Mouse (Mus musculus): ENCODE results near the gene Fgr. TPM values are rescaled to one million over a fixed set of nuclear protein-coding genes. Genes with fewer than 3 reads are reported as not detected.

Gene Fgr
- polyA plus RNA-seq, 1 experiment: not detected

DNA sequence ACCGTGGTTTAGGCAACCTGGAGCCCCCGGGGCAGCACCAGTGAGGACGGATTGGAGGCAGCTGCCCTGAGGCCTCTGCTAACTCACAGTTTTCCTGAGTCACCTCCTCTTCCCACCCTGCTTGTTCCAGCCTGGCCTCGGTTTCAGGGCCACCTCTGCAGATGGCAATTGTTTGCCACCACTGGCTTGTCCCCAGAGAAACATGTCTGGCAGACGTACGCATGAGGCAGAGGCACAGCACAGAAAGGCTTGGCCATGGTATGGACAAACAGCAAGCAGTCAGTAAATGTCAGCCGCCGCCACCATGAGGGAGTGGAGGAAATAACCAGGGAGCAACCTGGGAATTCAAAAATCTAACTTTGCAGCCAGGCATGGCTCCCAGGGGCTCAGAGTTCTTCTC is 30.8 kb upstream of the Fgr start:
- no peak overlapping the region for H3K4me3 ChIP-seq (ENCODE audit: insufficient read depth, low read depth, low read length)
- peaks cover 36% of the 10 kb centered on the region for H3K4me1 ChIP-seq (ENCODE audit: control insufficient read depth, insufficient read depth, low read length)
- H3K27ac ChIP-seq (ENCODE audit: insufficient read depth, low read depth, low read length): no peak overlapping the region
- WGBS: 72% methylated on average over 8 of the region's 8 CpGs
- TF ChIP-seq POLR2A (IDR thresholded peaks at IDR 0.05; ENCODE audit: insufficient read depth, low read depth, low read length) (no peak), CTCF (IDR thresholded peaks at IDR 0.05; ENCODE audit: insufficient read depth, low read depth, low read length) (no peak)

DNA sequence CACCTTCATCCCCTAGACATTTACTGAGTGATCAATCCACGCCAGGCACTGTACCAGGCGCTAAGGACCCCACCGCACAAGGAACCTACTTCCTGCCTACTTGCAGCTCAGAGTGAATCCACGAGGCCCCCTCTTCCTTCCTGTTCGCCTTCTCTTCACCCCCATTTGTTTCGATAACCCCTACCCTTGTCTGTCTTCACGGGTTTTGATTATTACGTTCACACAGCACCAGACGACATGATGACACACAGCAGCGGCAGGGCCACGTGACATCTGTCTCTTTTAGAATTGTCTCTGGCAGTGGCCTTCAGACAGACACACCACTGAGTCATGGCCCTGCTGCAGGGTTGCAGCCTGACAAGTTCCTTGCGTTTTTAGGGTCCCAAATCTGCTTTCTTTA is 29.8 kb upstream of the Fgr start:
- Histone ChIP-seq H3K4me1 (ENCODE audit: control insufficient read depth, insufficient read depth, low read length) (peaks cover 28% of the 10 kb centered on the region), H3K4me3 (ENCODE audit: insufficient read depth, low read depth, low read length) (no peak overlapping the region), H3K27ac (ENCODE audit: insufficient read depth, low read depth, low read length) (no peak overlapping the region)
- 77% methylated on average over 12 of the region's 12 CpGs for WGBS
- no peak for TF ChIP-seq POLR2A (IDR thresholded peaks at IDR 0.05; ENCODE audit: insufficient read depth, low read depth, low read length)
- TF ChIP-seq CTCF (IDR thresholded peaks at IDR 0.05; ENCODE audit: insufficient read depth, low read depth, low read length): no peak

GRCm38 (mm10) chr4:132944776-132945175 is 29.1 kb upstream of the Fgr start:
- TF ChIP-seq POLR2A (IDR thresholded peaks at IDR 0.05; ENCODE audit: insufficient read depth, low read depth, low read length) (no peak), CTCF (IDR thresholded peaks at IDR 0.05; ENCODE audit: insufficient read depth, low read depth, low read length) (no peak)
- 72% methylated on average over 4 of the region's 4 CpGs for WGBS
- peaks cover 24% of the 10 kb centered on the region for H3K4me1 ChIP-seq (ENCODE audit: control insufficient read depth, insufficient read depth, low read length)
- H3K4me3 ChIP-seq (ENCODE audit: insufficient read depth, low read depth, low read length): no peak overlapping the region
- H3K27ac ChIP-seq (ENCODE audit: insufficient read depth, low read depth, low read length): no peak overlapping the region

DNA sequence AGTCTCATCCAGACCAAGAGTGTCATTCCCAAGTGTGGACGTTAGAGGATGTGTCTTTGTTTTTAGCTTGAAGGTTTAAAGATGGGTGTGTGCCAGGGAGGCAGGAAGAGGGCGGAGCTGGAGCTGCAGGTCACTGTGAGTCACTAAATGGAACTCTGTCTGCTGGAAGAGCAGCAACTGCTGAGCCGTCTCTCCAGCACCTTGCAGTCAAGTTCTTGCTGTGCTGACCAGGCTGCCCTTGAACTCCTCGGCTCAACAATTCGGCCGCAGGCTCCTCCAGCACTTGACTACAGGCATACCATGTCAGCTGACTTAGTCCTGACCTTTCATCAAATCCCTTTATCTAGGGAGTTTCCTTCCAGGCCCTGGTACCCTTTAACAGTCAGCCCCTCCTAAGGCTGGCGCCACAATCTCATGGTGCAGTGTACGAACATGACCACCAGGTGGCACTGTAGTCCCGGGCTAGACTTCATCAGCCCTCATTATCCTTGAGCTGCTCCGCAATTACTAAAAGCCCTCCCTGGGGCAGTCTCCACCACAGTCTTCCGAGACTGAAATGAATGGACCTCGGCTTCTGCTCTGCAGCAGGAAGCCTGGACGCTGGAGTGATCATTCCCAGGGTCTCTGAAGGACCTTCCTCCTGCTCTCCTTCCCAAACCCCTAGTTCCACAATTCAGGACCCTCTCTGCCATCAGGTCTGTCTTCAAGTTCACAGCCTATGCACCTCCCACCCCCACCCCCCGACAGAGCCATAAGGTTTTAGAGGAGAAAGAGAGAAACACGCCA is 28.4 kb upstream of the Fgr start:
- TF ChIP-seq POLR2A (IDR thresholded peaks at IDR 0.05; ENCODE audit: insufficient read depth, low read depth, low read length) (no peak), CTCF (IDR thresholded peaks at IDR 0.05; ENCODE audit: insufficient read depth, low read depth, low read length) (peak; percentile 66)
- Histone ChIP-seq H3K4me1 (ENCODE audit: control insufficient read depth, insufficient read depth, low read length) (peaks cover 24% of the 10 kb centered on the region), H3K27ac (ENCODE audit: insufficient read depth, low read depth, low read length) (peak overlapping the region; percentile 46; the same call in 1 of the 2 replicates), H3K4me3 (ENCODE audit: insufficient read depth, low read depth, low read length) (peak overlapping the region; percentile 18)
- 8% methylated on average over 15 of the region's 15 CpGs for WGBS

DNA sequence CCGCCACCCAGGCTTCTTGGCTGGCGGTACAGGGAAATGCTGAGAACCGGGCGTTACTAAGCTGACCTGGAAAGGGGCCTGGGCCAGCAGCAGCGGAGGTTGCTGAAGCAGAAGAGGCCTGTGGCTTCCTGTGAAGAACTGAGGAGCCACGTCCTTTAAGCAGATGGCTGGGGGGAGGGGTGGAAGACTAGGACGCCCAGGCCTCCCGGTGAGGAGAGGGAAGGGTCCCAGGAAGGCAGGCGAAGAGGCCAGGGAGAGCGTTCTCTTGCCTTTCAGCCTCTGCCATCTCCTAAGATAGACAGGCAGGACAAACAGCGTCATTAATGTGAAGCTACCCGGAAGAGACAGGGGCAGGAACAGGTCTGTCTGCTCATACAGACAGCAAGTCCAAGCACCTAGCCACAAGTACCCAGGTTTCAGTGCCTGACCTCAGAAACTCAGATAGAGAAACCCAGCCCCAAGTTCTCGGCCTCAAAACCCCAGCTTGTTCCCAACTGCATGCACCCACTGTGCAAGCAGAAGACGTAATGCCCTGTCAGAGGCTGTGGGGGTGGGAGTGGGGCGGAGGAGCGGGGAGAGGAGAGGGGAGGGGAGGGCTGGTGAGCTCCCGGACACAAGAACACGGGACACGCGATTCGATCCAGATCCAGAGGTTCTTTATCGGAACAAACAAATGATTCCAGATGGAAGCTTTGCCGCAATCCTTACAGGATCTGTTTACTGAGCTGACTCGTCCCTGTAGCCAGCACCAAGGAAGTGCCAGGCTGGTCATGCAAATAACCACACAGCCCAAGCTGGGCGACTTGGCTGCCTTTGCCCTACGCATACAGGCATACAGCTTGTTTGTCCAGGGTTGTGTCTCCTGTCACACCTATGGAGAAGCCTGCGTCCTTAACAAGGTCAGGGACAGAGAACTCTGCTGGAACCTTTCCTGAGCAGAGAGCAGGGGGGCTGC is 27.6 kb upstream of the Fgr start:
- 0 out of 2 replicates have a peak overlapping the region, but pooled peaks have one; percentile 18 for H3K4me3 ChIP-seq (ENCODE audit: insufficient read depth, low read depth, low read length)
- WGBS: 31% methylated on average over 27 of the region's 27 CpGs
- H3K27ac ChIP-seq (ENCODE audit: insufficient read depth, low read depth, low read length): peak overlapping the region; percentile 46
- TF ChIP-seq POLR2A (IDR thresholded peaks at IDR 0.05; ENCODE audit: insufficient read depth, low read depth, low read length) (no peak), CTCF (IDR thresholded peaks at IDR 0.05; ENCODE audit: insufficient read depth, low read depth, low read length) (no peak)
- peaks cover 19% of the 10 kb centered on the region for H3K4me1 ChIP-seq (ENCODE audit: control insufficient read depth, insufficient read depth, low read length)

DNA sequence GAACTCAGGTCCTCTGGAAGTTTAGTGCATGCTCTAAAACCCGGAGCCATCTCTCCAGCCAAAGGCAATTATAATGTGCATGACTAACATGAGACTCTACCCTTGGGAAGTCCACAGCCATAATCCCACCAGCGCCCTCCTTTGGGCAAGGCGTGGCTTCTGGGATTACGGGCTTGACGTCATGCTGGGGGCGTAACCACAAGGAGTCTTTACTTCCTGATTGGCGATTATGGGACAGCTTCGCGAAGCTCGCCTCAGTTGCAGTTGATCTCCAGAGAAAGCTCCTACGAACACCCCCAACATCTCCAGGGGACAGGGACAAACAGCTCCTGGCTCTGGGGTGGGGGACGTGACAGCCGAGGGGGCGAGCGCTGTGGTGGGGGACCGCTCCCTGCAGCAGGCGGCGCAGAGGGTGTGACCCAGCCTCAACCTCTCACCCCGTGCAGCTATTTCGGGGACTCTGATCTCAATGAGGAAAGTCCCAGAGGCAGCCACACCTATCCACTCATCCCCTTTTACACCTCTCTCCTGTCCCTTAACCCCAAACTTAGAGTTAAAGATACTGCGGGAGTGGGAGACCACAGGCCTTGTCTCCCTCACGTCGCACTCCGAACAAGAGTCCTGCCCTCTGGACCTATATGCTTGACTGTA is 23.9 kb upstream of the Fgr start:
- H3K4me3 ChIP-seq (ENCODE audit: insufficient read depth, low read depth, low read length): no peak overlapping the region
- H3K4me1 ChIP-seq (ENCODE audit: control insufficient read depth, insufficient read depth, low read length): peaks cover 19% of the 10 kb centered on the region
- no peak for TF ChIP-seq CTCF (IDR thresholded peaks at IDR 0.05; ENCODE audit: insufficient read depth, low read depth, low read length)
- WGBS: 49% methylated on average over 24 of the region's 24 CpGs
- H3K27ac ChIP-seq (ENCODE audit: insufficient read depth, low read depth, low read length): no peak overlapping the region

DNA sequence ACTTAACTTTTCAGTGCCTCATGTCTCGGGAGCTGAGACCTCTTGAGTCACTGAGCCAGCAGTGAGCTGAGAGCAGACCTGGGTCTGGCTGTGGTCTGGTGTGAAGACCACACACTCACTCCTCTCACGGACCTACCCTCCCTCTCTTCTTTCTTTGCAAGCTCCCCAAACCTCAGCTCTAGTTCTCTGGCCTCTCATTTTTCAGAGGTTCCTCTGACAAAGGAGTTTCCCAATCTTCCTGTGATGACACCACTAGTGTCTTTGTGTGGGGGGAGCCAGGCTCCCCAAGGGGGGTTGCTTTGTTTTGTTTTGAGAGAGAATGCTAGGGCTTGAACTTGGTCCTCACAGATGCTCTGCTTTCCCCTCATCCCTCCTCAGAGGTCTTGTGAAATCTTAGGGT is 22.9 kb upstream of the Fgr start:
- no peak overlapping the region for H3K27ac ChIP-seq (ENCODE audit: insufficient read depth, low read depth, low read length)
- H3K4me1 ChIP-seq (ENCODE audit: control insufficient read depth, insufficient read depth, low read length): peaks cover 19% of the 10 kb centered on the region
- no peak overlapping the region for H3K4me3 ChIP-seq (ENCODE audit: insufficient read depth, low read depth, low read length)
- TF ChIP-seq CTCF (IDR thresholded peaks at IDR 0.05; ENCODE audit: insufficient read depth, low read depth, low read length): no peak
- TF ChIP-seq POLR2A (IDR thresholded peaks at IDR 0.05; ENCODE audit: insufficient read depth, low read depth, low read length): no peak
- 83% methylated on average over 2 of the region's 2 CpGs for WGBS

DNA sequence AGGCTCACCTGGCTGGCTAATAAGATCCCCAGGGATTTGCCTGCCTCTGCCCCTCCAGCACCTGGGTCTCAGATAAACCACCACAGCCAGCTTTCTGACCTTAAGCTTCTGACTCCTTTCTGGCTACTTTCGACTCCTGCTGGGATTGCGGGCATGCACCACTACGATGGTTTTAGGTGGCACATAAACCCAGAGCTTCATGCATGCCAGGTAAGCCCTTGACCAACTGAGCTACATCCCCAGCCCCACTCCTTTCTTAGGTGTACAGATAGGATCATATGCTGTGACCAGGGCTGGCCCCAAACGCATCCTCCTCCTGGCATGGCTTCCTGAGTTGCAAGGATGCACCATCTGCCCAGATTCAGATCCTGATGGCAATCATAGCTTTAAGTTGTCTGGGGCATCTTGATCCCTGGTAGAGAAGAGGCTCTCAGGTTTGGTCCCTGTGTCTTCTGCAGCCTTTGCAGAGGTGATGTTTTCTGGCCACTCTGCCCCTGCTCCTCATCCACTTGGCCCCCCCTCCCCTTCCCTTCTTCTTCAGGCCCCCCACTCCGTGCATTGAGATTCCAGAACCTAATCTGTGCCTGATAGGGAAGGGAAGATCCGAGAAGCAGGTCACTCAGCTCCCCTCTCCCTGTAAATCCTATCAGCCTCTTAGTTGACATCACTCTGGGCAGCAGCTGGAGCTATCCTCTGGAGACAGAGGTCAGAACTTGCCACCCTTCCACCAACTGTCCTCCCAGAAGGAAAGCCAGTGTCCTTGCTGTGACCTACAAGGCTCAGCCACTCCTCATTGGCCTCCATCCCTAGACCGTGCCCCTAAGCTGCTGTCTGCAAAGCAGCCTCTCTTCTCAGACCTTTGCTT is 19.1 kb upstream of the Fgr start:
- 79% methylated on average over 7 of the region's 7 CpGs for WGBS
- Histone ChIP-seq H3K4me3 (ENCODE audit: insufficient read depth, low read depth, low read length) (no peak overlapping the region), H3K4me1 (ENCODE audit: control insufficient read depth, insufficient read depth, low read length) (peaks cover 15% of the 10 kb centered on the region), H3K27ac (ENCODE audit: insufficient read depth, low read depth, low read length) (no peak overlapping the region)
- TF ChIP-seq POLR2A (IDR thresholded peaks at IDR 0.05; ENCODE audit: insufficient read depth, low read depth, low read length) (no peak), CTCF (IDR thresholded peaks at IDR 0.05; ENCODE audit: insufficient read depth, low read depth, low read length) (no peak)

Measured in olfactory bulb, adult 2 months (tissue).